Mouse (Mus musculus) embryonic fibroblast, embryonic 13.5 days (primary cell): ENCODE results near the gene Olfr194.

Source experiments
- CTCF ChIP-seq: IDR thresholded peaks from 2 replicates; pipeline ENCODE4 v1.5.1; 2011; ENCODE audit warnings: mild to moderate bottlenecking, control low read depth, low read length, moderate library complexity, borderline replicate concordance; ENCODE audit not compliant: insufficient read depth
- POLR2A ChIP-seq: IDR thresholded peaks from 2 replicates; pipeline ENCODE4 v1.6.1; 2011; ENCODE audit warnings: low read depth, mild to moderate bottlenecking, control low read depth, low read length, moderate library complexity

DNA sequence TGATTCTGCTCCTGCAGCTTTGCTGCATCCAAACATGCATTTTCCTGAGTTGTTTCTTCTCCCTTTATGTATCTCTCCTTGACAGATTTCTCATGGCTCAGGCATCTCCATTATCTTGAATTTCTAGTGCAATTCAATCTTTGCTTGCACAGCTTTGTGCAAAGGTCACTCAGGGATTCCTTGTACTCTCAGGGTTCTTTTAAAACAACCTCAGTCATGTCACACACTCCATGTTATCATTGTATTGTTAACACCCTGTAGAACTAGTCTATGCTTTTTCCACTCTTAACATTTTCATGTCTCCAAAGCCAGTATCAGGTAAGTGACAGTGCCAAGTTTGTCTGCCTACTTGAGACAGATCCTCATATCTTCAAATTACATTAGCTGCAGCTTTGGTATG, 49.1 kb downstream of the Olfr194 start:
- TF ChIP-seq CTCF (no peak), POLR2A (no peak)
